Mouse (Mus musculus) heart, postnatal 0 days (tissue): ENCODE measurements around the gene Pard3.

Experiments
- CTCF ChIP-seq: IDR thresholded peaks from 2 replicates; pipeline ENCODE4 v1.5.1; 2016; ENCODE audit warnings: antibody characterized with exemption, control low read depth, low read depth
- EP300 ChIP-seq: IDR thresholded peaks from 2 replicates; pipeline ENCODE4 v1.6.1; 2016; ENCODE audit warnings: antibody characterized with exemption, low read depth

GRCm38 (mm10) chr8:127065791-127066190, 2.1 kb downstream of the Pard3 start:
- TF ChIP-seq CTCF (no peak), EP300 (no peak)
